Mouse (Mus musculus) stomach, postnatal 0 days (tissue): Measurements from ENCODE around the gene Elovl6.

Source experiments
- CTCF ChIP-seq: IDR thresholded peaks from 2 replicates; pipeline ENCODE4 v1.5.1; 2016; ENCODE audit warnings: antibody characterized with exemption, low read depth, mild to moderate bottlenecking, moderate library complexity
- EP300 ChIP-seq: optimal IDR thresholded peaks from 2 replicates; pipeline ENCODE3; 2016; ENCODE audit warnings: antibody characterized with exemption

GRCm38 (mm10) chr3:129568506-129568905 lies 36.4 kb downstream of the Elovl6 start:
- TF ChIP-seq CTCF (no peak), EP300 (no peak)
